Mouse (Mus musculus) liver, adult 2 months (tissue): ENCODE measurements around the gene Mrpl47. TPM values are rescaled to one million over a fixed set of nuclear protein-coding genes. Genes with fewer than 3 reads are reported as not detected.

ENCODE experiments used
- DNase-seq: peaks from one replicate; pipeline ENCODE4 v3.0.0-alpha.2; 2011; ENCODE audit warnings: low read depth, low spot score; ENCODE audit errors: extremely low read depth
- H3K27ac ChIP-seq: fragments of 200-500 bp; replicated peaks from 2 replicates; pipeline ENCODE4 v1.5.1; 2012; ENCODE audit warnings: low read depth, mild to moderate bottlenecking, control low read depth, inconsistent platforms, low read length; ENCODE audit not compliant: insufficient read depth
- H3K27me3 ChIP-seq: fragments of 200-500 bp; 2 replicates; pipeline ENCODE4 v1.6.1; 2012; ENCODE audit warnings: mild to moderate bottlenecking, moderate library complexity, low read length, inconsistent platforms; ENCODE audit not compliant: control insufficient read depth, insufficient read depth
- H3K36me3 ChIP-seq: fragments of 200-500 bp; 2 replicates; pipeline ENCODE4 v1.6.1; 2012; ENCODE audit warnings: low read length, inconsistent platforms; ENCODE audit not compliant: control insufficient read depth, insufficient read depth
- H3K4me1 ChIP-seq: fragments of 200-500 bp; 2 replicates; pipeline ENCODE4 v1.6.1; 2011; ENCODE audit warnings: low read length; ENCODE audit not compliant: control insufficient read depth, insufficient read depth
- H3K4me3 ChIP-seq: fragments of 200-500 bp; 2 replicates; pipeline ENCODE4 v1.5.1; 2011; ENCODE audit warnings: low read depth, mild to moderate bottlenecking, control low read depth, low read length, moderate library complexity; ENCODE audit not compliant: insufficient read depth
- H3K79me2 ChIP-seq: fragments of 200-500 bp; 2 replicates; pipeline ENCODE4 v1.6.1; 2012; ENCODE audit warnings: inconsistent platforms, mild to moderate bottlenecking, low read length, moderate library complexity; ENCODE audit not compliant: control insufficient read depth, insufficient read depth
- H3K9ac ChIP-seq: fragments of 200-500 bp; 2 replicates; pipeline ENCODE4 v1.6.1; 2012; ENCODE audit warnings: low read depth, mild to moderate bottlenecking, control low read depth, inconsistent platforms, low read length
- CTCF ChIP-seq: fragments of 200-500 bp; IDR thresholded peaks from 2 replicates; pipeline ENCODE4 v1.5.1; 2011; ENCODE audit warnings: low read depth, low read length, control low read depth
- POLR2A ChIP-seq: fragments of 200-500 bp; IDR thresholded peaks from 2 replicates; pipeline ENCODE4 v1.6.1; 2011; ENCODE audit warnings: low read length, control low read depth; ENCODE audit not compliant: insufficient read depth; ENCODE audit errors: extremely low read depth
- WGBS: fragments of 180-500 bp; shearing (Covaris S2); methylation state at CpG from one replicate; pipeline ENCODE4 v1.1.7; 2018; 5-methylcytosine and 5-hydroxymethylcytosine counted together
- polyA plus RNA-seq: library from polyadenylated mRNA; depleted of rRNA; stranded (reverse); fragments of >200 nt; gene quantifications from 2 replicates; pipeline ENCODE4 v1.2.3, GENCODE M21; 2012; rRNA removed
- total RNA-seq: library from RNA; depleted of rRNA; stranded (reverse); fragments of >200 nt; gene quantifications from 2 replicates; pipeline ENCODE4 v1.2.3, GENCODE M21; 2014; rRNA removed

Mrpl47 gene
- total RNA-seq (7.9 and 8.6 TPM in 2 replicates), polyA plus RNA-seq (1.9 and 2.0 TPM in 2 replicates)

DNA sequence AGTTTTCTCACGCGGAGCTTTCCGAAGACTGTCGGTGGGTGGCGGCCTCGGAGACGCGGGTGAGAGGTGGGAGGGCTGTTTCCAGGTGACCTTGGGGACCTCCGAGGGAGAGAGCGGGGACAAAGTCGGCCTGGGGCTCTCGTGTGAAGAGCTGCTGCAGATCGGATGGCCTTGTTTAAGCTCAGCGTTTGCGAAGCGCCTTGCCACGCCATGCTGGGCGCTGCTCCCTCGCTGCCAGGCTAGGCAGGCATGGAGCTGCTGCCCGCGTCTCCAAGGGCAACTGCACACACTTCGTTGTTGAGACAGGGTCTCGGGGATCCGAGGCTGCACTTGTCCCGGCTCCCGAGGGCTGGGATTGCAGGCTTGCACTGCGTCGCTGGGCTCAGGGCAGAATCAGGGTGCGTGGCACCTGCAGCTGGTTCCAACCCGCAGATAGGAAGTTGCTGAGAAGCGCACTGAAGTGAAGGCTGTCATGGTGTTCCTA is at the start of gene Mrpl47:
Gene Mrpl47 (minus strand): TSS at position 434 of the 484 bp plus-strand sequence.
- peak within 1 kb of the TSS; percentile 82 for H3K27ac ChIP-seq
- H3K36me3 ChIP-seq = peaks cover 8% of the 10 kb centered on the region
- H3K9ac ChIP-seq = peak within 1 kb of the TSS; percentile 83
- TF ChIP-seq CTCF = no peak
- no peak for TF ChIP-seq POLR2A
- H3K79me2 ChIP-seq = peaks cover 20% of the 10 kb centered on the region; the same call in 1 of the 2 replicates
- under 1% methylated on average over 31 of the region's 31 CpGs for WGBS
- DNase-seq = no peak
- H3K27me3 ChIP-seq = no peaks in the 10 kb centered on the region
- peak within 1 kb of the TSS; percentile 77 for H3K4me3 ChIP-seq
- H3K4me1 ChIP-seq = peaks cover 7% of the 10 kb centered on the region

DNA sequence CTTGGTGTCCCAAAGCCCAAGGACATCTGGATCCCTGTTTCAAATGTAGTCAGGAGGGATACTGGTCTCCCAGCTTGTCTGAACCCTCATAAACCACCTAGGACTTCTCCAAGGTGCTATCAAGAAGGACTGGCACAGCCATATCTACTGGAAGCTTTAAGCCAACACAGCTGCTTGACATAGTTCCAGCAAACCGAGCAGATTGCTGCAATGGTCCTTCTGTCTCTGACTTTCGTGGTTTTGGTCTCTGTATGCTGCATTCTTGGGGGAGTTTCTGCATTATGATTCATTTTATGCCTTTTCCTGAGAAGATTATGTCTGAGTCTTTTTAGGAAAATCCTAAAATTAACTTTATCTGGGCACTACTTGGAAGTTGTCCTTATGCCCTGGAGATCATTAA is 33.4 kb upstream of the Mrpl47 start:
- no peak overlapping the region for H3K4me3 ChIP-seq
- no peak for DNase-seq
- no peak overlapping the region for H3K9ac ChIP-seq
- H3K4me1 ChIP-seq = no peaks in the 10 kb centered on the region
- no peaks in the 10 kb centered on the region for H3K79me2 ChIP-seq
- 68% methylated on average over 2 of the region's 2 CpGs for WGBS
- H3K27ac ChIP-seq = no peak overlapping the region
- no peaks in the 10 kb centered on the region for H3K27me3 ChIP-seq
- TF ChIP-seq POLR2A (no peak), CTCF (no peak)
- H3K36me3 ChIP-seq = no peaks in the 10 kb centered on the region

DNA sequence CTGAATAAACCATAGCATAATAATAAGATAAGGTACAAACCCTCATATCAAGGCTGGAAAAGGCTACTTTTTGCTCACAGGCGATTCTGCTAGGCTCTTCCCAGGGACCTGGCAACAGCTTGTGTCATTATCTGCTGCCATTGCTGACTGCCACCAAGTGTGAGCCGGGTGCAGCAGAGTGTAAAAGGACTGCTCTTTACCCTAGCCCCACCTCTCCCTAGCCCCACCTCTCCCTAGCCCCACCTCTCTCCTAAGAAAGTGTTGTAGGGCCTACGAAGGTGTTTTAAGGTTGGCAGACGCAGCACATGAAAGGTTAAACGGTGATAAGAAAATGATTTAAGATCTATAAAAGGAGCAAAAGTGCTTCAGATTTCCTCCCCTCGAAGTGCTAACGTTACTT is 26.5 kb upstream of the Mrpl47 start:
- 53% methylated on average over 7 of the region's 7 CpGs for WGBS
- no peak for DNase-seq
- no peaks in the 10 kb centered on the region for H3K36me3 ChIP-seq
- H3K79me2 ChIP-seq = no peaks in the 10 kb centered on the region
- TF ChIP-seq POLR2A (no peak), CTCF (no peak)
- H3K4me3 ChIP-seq = no peak overlapping the region
- no peak overlapping the region for H3K9ac ChIP-seq
- no peaks in the 10 kb centered on the region for H3K27me3 ChIP-seq
- H3K4me1 ChIP-seq = no peaks in the 10 kb centered on the region
- no peak overlapping the region for H3K27ac ChIP-seq

DNA sequence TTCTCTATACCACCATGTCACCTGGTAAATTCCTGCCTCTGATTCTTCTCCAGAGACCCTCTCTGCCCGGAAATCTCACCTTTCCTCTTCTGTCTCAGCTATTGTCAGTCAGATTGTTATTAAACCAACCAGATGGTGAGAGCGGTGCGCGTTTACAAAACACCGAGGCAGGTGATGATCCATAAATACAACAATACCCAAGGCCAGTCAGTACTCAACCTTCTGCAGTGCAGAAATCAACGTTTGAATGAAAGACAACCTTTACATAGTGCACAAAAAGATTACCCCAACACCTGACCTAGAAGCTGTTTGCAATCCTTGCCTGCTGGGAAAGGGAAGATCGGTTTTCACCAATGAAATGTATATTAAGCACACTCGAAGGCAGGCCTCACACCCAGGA is 25.6 kb upstream of the Mrpl47 start:
- 65% methylated on average over 8 of the region's 8 CpGs for WGBS
- DNase-seq = no peak
- H3K27me3 ChIP-seq = no peaks in the 10 kb centered on the region
- H3K36me3 ChIP-seq = no peaks in the 10 kb centered on the region
- TF ChIP-seq POLR2A (no peak), CTCF (no peak)
- no peaks in the 10 kb centered on the region for H3K79me2 ChIP-seq
- no peak overlapping the region for H3K27ac ChIP-seq
- no peaks in the 10 kb centered on the region for H3K4me1 ChIP-seq
- H3K9ac ChIP-seq = no peak overlapping the region
- no peak overlapping the region for H3K4me3 ChIP-seq

DNA sequence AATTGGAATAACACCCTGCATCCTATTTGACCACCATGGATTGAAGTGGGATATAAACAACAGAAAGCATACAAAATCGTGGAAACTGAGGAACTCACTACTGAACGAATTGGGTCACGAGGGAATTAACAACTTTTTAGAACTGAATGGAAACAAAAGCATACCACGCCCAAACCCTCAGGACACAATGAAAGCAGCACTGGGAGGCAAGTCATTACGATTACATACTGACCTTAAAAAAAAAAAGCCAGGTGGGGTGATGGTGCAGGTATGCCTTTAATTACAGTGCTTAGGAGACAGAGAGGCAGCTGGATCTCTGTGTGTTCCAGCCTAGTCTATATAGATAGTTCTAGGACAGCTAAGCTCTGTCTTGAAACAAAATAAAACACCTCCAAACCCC is 21.8 kb upstream of the Mrpl47 start:
- Histone ChIP-seq H3K9ac (no peak overlapping the region), H3K4me3 (no peak overlapping the region), H3K79me2 (no peaks in the 10 kb centered on the region), H3K36me3 (no peaks in the 10 kb centered on the region), H3K27ac (no peak overlapping the region), H3K4me1 (no peaks in the 10 kb centered on the region), H3K27me3 (no peaks in the 10 kb centered on the region)
- TF ChIP-seq CTCF (no peak), POLR2A (no peak)
- 86% methylated on average over 5 of the region's 5 CpGs for WGBS
- DNase-seq = no peak

DNA sequence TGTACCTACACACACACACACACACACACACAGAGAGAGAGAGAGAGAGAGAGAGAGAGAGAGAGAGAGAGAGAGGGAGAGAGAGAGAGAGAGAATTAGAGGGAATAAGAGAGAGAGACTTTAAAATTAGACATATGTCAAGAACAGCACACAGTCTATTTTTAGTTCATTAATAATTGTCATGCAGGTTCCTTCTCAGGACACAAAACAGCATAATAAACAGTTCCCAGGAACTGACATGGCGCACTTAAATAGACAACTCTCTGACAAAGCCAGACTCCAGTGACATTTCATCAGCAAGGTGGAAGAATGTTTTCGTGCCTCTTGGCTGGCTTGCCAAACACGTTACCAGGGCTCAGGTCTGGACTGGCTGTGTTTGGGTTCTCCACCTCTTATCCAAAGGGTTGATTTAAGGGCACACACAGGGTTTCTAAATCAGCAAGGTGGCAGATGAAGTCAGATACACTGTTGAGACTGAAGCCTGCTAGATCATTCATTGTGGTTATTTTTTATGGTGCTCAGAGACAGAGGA is 17.0 kb upstream of the Mrpl47 start:
- TF ChIP-seq POLR2A (no peak), CTCF (no peak)
- WGBS = 88% methylated on average over 3 of the region's 3 CpGs
- H3K36me3 ChIP-seq = peaks cover 32% of the 10 kb centered on the region
- no peaks in the 10 kb centered on the region for H3K4me1 ChIP-seq
- H3K27ac ChIP-seq = no peak overlapping the region
- no peaks in the 10 kb centered on the region for H3K27me3 ChIP-seq
- H3K4me3 ChIP-seq = no peak overlapping the region
- DNase-seq = no peak
- H3K9ac ChIP-seq = no peak overlapping the region
- H3K79me2 ChIP-seq = no peaks in the 10 kb centered on the region
